Mouse (Mus musculus): ENCODE measurements around the gene Snx29. TPM values are rescaled to one million over a fixed set of nuclear protein-coding genes. Genes with fewer than 3 reads are reported as not detected.

Snx29 gene
- polyA plus RNA-seq, 1 experiment from 2014 or later = 16.0 TPM

DNA sequence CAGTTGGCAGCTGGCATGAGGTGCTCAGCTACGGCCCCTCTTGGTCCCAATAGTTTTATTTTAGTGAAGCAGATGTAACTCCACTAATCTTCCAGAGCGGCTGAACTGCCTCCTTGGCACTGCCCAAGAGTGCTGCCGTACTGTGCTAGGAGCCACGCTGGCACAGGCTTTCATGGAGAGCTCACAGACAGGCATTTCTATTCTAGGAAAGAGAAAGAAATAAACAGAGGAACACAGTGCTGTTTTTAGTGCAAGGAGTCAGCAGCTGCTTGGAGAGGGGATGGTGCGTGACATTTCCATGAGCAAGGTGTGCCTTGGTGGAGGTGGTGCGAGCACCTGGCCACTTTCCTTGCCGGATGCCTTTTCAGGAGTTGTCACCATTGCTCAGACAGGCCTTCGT is 367.4 kb downstream of the Snx29 start:
- no peaks in the 10 kb centered on the region for H3K4me1 ChIP-seq
- H3K4me3 ChIP-seq = no peak overlapping the region
- no peaks in the 10 kb centered on the region for H3K36me3 ChIP-seq
- no peak overlapping the region for H3K4me2 ChIP-seq (replicated peaks)
- no peaks in the 10 kb centered on the region for H3K9me3 ChIP-seq
- no peaks in the 10 kb centered on the region for H3K27me3 ChIP-seq
- no peak for ATAC-seq (ENCODE audit: insufficient number of reproducible peaks, insufficient read depth, low FRiP score, low TSS enrichment)
- H3K27ac ChIP-seq = no peak overlapping the region
- H3K9ac ChIP-seq = no peak overlapping the region
- WGBS = 88% methylated on average over 8 of the region's 8 CpGs

DNA sequence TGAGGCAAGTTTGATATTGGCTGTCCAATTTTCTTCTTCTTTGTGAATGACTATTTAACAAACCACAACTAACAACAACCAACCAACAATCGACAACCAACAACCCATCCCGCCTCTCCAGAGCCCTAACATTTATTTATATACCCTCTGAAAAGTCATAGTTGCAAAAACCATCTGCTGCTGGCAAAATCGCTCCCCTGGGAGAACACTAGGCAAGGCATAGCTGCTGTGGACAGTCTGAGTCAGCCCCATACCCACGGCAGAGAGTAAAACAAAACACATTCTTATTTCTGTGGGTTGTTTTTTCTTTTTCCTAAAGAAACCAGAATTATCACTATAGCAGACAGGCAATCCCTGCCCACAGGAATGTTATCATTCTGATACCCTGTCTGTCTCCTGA is 368.0 kb downstream of the Snx29 start:
- H3K36me3 ChIP-seq = no peaks in the 10 kb centered on the region
- H3K27ac ChIP-seq = no peak overlapping the region
- H3K4me3 ChIP-seq = no peak overlapping the region
- no peaks in the 10 kb centered on the region for H3K27me3 ChIP-seq
- ATAC-seq (ENCODE audit: insufficient number of reproducible peaks, insufficient read depth, low FRiP score, low TSS enrichment) = no peak
- no peak overlapping the region for H3K4me2 ChIP-seq (replicated peaks)
- no peaks in the 10 kb centered on the region for H3K4me1 ChIP-seq
- H3K9me3 ChIP-seq = no peaks in the 10 kb centered on the region
- 57% methylated on average over 4 of the region's 4 CpGs for WGBS
- no peak overlapping the region for H3K9ac ChIP-seq

DNA sequence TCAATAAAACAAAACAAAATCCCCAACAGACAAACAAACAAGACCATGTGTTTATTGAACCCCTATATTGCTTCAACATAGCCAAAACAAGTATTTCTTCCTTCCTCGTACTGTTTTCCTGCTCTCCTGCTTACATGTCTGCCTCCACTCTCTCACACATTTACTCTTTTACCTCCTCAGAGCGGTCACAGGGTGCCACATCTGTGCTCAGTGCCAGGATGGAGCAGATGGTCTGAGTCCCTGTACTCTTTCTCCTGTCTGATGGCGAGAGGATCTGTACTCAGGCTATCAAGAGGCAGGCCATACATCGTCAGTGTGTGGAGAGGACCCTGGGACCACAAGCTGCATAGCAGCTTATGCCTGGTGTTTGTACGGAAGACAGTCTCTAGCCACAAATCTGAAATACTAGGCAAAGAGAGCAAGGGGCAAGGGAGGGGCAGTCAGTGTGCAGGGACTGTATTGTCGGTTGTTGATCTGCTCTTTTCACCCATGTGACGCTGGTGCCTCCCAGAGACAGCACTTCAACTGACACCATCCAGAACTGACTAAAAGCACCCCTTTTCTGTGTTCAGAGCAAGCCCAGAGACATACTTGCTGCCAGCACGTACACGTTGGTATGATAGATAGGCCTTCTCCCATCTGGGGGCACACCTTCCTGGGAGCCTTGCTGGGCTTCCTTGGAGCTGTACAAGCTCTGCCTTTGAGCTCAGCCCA is 368.9 kb downstream of the Snx29 start:
- Histone ChIP-seq H3K4me1 (no peaks in the 10 kb centered on the region), H3K36me3 (no peaks in the 10 kb centered on the region), H3K9me3 (no peaks in the 10 kb centered on the region), H3K27me3 (no peaks in the 10 kb centered on the region), H3K9ac (no peak overlapping the region), H3K27ac (no peak overlapping the region), H3K4me3 (no peak overlapping the region), H3K4me2 (replicated peaks) (no peak overlapping the region)
- no peak for ATAC-seq (ENCODE audit: insufficient number of reproducible peaks, insufficient read depth, low FRiP score, low TSS enrichment)
- 79% methylated on average over 9 of the region's 9 CpGs for WGBS

DNA sequence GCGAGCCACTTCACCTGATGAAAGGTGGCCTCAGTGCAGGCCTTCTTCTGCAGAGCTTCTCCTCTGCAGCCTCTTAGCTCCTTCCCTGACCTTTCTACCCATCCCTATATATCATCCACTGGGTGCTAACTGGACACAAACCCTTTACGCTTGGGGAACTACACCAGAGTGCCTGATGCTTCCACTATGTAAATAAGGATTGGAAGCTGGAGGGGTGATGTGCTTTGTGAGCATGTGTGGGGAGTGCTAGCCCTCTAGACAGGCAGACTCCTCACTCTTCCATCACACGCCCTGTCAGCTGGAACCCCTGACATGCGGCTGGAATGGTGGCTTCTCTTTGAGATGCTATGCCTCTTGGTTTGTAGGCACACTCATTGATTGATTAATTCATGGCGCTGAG is 370.0 kb downstream of the Snx29 start:
- Histone ChIP-seq H3K4me2 (replicated peaks) (no peak overlapping the region), H3K4me1 (no peaks in the 10 kb centered on the region), H3K9me3 (no peaks in the 10 kb centered on the region), H3K27ac (no peak overlapping the region), H3K36me3 (no peaks in the 10 kb centered on the region), H3K9ac (no peak overlapping the region), H3K4me3 (no peak overlapping the region), H3K27me3 (no peaks in the 10 kb centered on the region)
- no peak for ATAC-seq (ENCODE audit: insufficient number of reproducible peaks, insufficient read depth, low FRiP score, low TSS enrichment)
- WGBS = 82% methylated on average over 5 of the region's 5 CpGs

DNA sequence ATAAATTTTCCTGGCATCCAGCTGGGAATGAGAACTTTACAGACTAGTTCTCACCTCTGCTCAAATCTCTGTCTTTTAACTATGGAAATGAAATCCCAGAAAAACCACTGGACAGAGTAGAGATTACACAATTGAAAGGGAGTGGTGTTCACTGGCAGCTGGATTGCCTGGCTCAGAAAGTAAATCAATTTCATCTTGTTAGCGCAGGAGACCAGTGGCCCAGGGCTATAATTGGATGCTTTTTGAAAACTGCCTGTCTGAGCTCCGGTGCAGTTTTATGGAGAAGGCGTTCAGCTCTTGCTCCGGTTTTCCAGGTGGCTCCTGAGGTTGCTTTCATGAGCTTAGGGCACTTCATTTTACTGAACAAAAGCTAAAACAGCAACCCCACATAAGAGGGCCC is 371.7 kb downstream of the Snx29 start:
- H3K4me1 ChIP-seq = no peaks in the 10 kb centered on the region
- H3K27me3 ChIP-seq = no peaks in the 10 kb centered on the region
- H3K9me3 ChIP-seq = no peaks in the 10 kb centered on the region
- no peak overlapping the region for H3K27ac ChIP-seq
- no peak overlapping the region for H3K4me3 ChIP-seq
- no peak overlapping the region for H3K4me2 ChIP-seq (replicated peaks)
- no peak overlapping the region for H3K9ac ChIP-seq
- no peak for ATAC-seq (ENCODE audit: insufficient number of reproducible peaks, insufficient read depth, low FRiP score, low TSS enrichment)
- H3K36me3 ChIP-seq = no peaks in the 10 kb centered on the region
- WGBS = 62% methylated on average over 4 of the region's 4 CpGs

DNA sequence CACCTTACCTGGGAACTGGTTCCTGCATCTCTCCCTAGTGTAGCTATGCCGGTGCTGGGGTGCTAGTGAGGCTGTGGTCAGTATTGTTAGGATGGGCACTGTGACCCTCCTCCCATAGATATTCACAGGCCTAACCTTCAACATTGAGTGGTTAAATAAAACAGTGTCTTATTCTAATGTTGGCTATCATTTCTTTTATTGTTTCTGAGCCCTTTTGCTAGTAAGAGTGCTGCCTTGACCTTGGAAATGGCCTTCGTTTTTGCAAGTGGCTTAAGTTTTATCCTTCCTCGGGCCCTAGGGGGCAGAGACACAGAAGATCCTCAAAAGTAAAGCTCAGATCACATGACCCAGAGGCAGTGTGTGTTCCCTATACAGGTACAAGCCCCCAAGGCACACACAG is 374.1 kb downstream of the Snx29 start:
- H3K27me3 ChIP-seq = no peaks in the 10 kb centered on the region
- no peak overlapping the region for H3K9ac ChIP-seq
- no peaks in the 10 kb centered on the region for H3K4me1 ChIP-seq
- H3K9me3 ChIP-seq = no peaks in the 10 kb centered on the region
- no peak overlapping the region for H3K27ac ChIP-seq
- no peak for ATAC-seq (ENCODE audit: insufficient number of reproducible peaks, insufficient read depth, low FRiP score, low TSS enrichment)
- WGBS = 75% methylated on average over 3 of the region's 3 CpGs
- no peak overlapping the region for H3K4me2 ChIP-seq (replicated peaks)
- no peak overlapping the region for H3K4me3 ChIP-seq
- H3K36me3 ChIP-seq = no peaks in the 10 kb centered on the region

DNA sequence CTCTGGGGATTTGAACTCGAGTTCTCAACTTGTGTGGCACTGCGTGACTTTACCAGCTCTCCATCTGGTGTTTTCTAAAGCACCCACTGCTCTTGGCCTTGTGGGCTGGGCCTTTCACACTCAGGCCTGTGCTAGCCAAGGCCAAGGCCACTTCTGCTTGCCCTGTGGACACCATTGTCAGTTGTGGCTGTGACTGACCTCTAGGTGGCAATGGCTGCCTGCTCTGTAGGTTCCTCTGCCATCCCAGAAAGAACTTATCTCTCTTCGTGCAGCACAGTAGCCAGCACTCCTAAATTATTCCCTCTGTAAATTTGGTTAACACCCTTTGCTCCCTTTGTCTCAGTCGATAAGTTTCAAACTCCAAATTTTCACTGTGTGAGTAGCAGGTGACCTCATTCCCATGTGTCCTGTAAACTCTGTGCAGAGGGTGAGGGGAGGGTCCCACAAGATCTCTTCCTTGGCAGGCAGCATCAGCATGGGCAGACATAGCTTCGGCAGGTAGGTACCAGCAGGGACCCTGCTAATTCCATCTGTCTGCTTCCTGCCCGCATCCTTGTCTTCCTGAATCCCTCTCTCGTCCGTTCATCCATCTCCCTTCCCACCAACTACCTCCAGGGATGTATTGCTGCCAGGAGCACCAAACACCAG is 375.1 kb downstream of the Snx29 start:
- H3K27me3 ChIP-seq = no peaks in the 10 kb centered on the region
- no peaks in the 10 kb centered on the region for H3K4me1 ChIP-seq
- H3K36me3 ChIP-seq = no peaks in the 10 kb centered on the region
- no peak overlapping the region for H3K9ac ChIP-seq
- H3K9me3 ChIP-seq = no peaks in the 10 kb centered on the region
- H3K27ac ChIP-seq = no peak overlapping the region
- no peak overlapping the region for H3K4me3 ChIP-seq
- ATAC-seq (ENCODE audit: insufficient number of reproducible peaks, insufficient read depth, low FRiP score, low TSS enrichment) = no peak; the same call in 1 of the 2 replicates
- WGBS = 73% methylated on average over 8 of the region's 8 CpGs
- no peak overlapping the region for H3K4me2 ChIP-seq (replicated peaks)

DNA sequence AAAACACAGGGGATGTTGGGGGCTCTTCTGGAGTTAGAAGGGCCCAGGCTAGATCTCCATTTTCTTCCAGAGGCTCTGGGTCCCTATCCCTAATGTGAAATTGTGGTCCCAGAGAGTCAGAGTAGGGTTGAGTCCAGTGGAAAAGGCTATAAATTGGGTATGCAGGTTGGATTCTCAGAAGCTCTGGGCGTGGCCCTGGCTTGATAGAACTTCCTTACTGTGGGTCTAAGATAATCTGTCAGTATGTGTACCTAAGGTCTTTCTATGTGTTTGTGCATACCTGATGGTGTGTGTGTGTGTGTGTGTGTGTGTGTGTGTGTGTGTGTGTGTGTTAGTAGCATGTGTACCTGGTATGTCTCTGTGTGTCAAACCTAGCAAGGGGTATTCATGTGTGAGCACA is 378.9 kb downstream of the Snx29 start:
- Histone ChIP-seq H3K4me2 (replicated peaks) (no peak overlapping the region), H3K36me3 (no peaks in the 10 kb centered on the region), H3K4me3 (no peak overlapping the region), H3K4me1 (no peaks in the 10 kb centered on the region), H3K9me3 (no peaks in the 10 kb centered on the region), H3K27me3 (no peaks in the 10 kb centered on the region), H3K27ac (no peak overlapping the region), H3K9ac (no peak overlapping the region)
- no peak for ATAC-seq (ENCODE audit: insufficient number of reproducible peaks, insufficient read depth, low FRiP score, low TSS enrichment)
- WGBS = 79% methylated on average over 1 of the region's 1 CpGs

DNA sequence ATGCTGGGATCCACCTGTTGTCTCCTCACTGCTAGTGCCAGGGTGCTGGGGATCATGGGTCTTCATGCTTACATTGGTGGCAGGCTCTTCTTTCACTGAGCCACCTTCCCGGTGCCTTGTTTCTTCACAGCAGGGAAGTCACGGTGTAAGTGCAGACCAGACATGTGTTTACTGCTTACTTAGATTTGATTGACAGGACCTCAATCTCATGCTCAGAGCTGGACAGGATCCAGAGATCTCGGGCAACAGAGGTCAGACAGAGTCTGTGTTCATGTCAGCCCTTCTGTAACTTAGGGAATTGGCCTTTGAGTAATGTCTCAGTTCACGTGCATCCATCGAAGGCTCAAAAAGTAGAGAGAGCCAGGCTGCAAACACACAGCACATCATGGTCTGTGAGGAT is 381.4 kb downstream of the Snx29 start:
- H3K9ac ChIP-seq = no peak overlapping the region
- no peaks in the 10 kb centered on the region for H3K9me3 ChIP-seq
- no peaks in the 10 kb centered on the region for H3K4me1 ChIP-seq
- H3K36me3 ChIP-seq = no peaks in the 10 kb centered on the region
- no peak overlapping the region for H3K27ac ChIP-seq
- H3K4me2 ChIP-seq (replicated peaks) = no peak overlapping the region
- H3K4me3 ChIP-seq = no peak overlapping the region
- WGBS = 60% methylated on average over 5 of the region's 5 CpGs
- H3K27me3 ChIP-seq = no peaks in the 10 kb centered on the region
- no peak for ATAC-seq (ENCODE audit: insufficient number of reproducible peaks, insufficient read depth, low FRiP score, low TSS enrichment)

DNA sequence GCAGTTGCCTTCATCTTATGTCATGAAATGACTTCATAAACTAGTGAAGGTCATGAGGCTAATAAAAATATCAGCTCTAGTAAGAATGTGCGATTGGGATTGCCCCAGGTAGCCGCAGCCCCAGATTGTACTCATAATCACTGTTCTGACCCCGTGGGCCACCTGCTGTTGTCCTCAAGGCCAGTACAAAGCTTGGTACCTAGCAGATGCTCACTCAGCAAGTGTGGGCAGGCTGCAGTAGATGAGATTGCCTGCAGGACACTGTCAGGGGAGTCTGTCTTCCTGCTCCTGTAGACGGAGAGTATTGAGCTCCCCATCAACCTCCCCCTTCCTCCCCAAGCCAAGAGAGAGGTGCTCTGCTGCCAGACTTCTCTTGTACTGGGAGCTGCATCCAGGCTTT is 382.7 kb downstream of the Snx29 start:
- H3K4me3 ChIP-seq = no peak overlapping the region

DNA sequence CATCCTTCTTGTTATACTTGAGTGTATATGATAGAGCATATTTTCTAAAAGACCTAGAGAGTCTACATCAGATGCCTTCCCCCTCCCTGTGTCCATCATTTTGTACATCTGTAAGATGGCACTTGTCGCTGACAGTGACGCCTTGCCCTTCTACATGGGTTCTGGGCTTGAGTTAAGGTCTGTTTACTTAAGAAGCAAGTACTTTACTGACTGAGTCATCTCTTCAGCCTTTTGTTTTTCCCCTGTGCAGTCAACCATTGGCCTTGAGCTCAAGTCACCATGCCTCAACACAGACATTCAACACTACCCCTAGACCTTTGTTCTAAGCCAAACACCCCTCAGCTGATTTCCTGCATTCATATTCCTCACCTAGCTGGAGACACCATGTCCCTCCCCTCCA is 385.4 kb downstream of the Snx29 start:
- Histone ChIP-seq H3K4me3 (no peak overlapping the region), H3K27ac (no peak overlapping the region), H3K36me3 (no peaks in the 10 kb centered on the region), H3K27me3 (no peaks in the 10 kb centered on the region), H3K4me1 (peaks cover 3% of the 10 kb centered on the region; the same call in 1 of the 2 replicates), H3K9me3 (no peaks in the 10 kb centered on the region), H3K4me2 (replicated peaks) (no peak overlapping the region), H3K9ac (no peak overlapping the region)
- WGBS = 93% methylated on average over 2 of the region's 2 CpGs
- no peak for ATAC-seq (ENCODE audit: insufficient number of reproducible peaks, insufficient read depth, low FRiP score, low TSS enrichment)

More for the DNA sequence above, 382.7 kb downstream of the Snx29 start:
- H3K9me3 ChIP-seq = no peaks in the 10 kb centered on the region
- WGBS = 84% methylated on average over 4 of the region's 4 CpGs
- H3K36me3 ChIP-seq = no peaks in the 10 kb centered on the region
- H3K27me3 ChIP-seq = no peaks in the 10 kb centered on the region
- no peak overlapping the region for H3K4me2 ChIP-seq (replicated peaks)
- H3K9ac ChIP-seq = no peak overlapping the region
- H3K4me1 ChIP-seq = no peaks in the 10 kb centered on the region; the same call in 1 of the 2 replicates
- ATAC-seq (ENCODE audit: insufficient number of reproducible peaks, insufficient read depth, low FRiP score, low TSS enrichment) = no peak
- H3K27ac ChIP-seq = no peak overlapping the region

DNA sequence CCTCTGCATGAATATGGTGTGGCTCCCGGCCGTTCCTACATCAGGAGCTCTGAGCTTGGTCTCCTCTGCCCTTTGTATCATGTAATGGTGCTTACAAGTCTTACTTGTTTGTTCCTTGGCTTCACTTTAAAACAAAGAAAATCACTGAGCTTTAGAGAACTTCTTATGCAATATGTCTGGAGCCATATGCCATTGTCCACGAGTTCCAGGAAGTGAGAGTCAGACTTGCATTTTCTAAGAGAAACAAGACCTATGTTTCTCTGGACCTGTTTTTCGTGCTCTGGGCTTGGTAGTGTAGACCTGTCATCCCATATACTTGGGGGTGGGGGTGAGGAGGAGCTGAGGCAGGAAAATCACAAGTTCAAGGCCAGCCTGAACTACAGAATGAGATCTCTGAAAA is 386.7 kb downstream of the Snx29 start:
- Histone ChIP-seq H3K9ac (no peak overlapping the region), H3K9me3 (no peaks in the 10 kb centered on the region), H3K27me3 (no peaks in the 10 kb centered on the region), H3K27ac (no peak overlapping the region), H3K4me2 (replicated peaks) (no peak overlapping the region), H3K4me3 (no peak overlapping the region), H3K36me3 (no peaks in the 10 kb centered on the region), H3K4me1 (peaks cover 4% of the 10 kb centered on the region; the same call in 1 of the 2 replicates)
- WGBS = 85% methylated on average over 4 of the region's 4 CpGs
- ATAC-seq (ENCODE audit: insufficient number of reproducible peaks, insufficient read depth, low FRiP score, low TSS enrichment) = no peak
